Mouse (Mus musculus): ENCODE data around the gene Sox5.

- no peak for TF ChIP-seq CTCF (IDR thresholded peaks at IDR 0.05)
- no peak for TF ChIP-seq EP300 (IDR thresholded peaks at IDR 0.05; ENCODE audit: insufficient read depth, low read depth, low read length)
These were observed 401.1 kb downstream of the Sox5 start for GRCm38 (mm10) chr6:144380641-144381040.

Data from heart, adult 2 months (tissue).